Mouse (Mus musculus) forebrain, postnatal 0 days (tissue): ENCODE measurements around the gene Cstf2. TPM values are rescaled to one million over a fixed set of nuclear protein-coding genes. Genes with fewer than 3 reads are reported as not detected.

ENCODE experiments used
- ATAC-seq: fragments of 200-750 bp; cut with Nextera tagmentation; 2 replicates; pipeline ENCODE4 v1.8.0; 2017; ENCODE audit warnings: mild to moderate bottlenecking, moderate library complexity
- DNase-seq: peaks from one replicate; pipeline ENCODE4 v3.0.0-alpha.2; 2015
- H3K27ac ChIP-seq: fragments of 300-500 bp; sonication (generic); 2 replicates; pipeline ENCODE4 v1.5.1; 2014; ENCODE audit warnings: low read depth, mild to moderate bottlenecking, antibody characterized with exemption, low read length, moderate library complexity, mixed read lengths
- H3K27me3 ChIP-seq: fragments of 300-500 bp; sonication (generic); 2 replicates; pipeline ENCODE4 v1.6.1; 2014; ENCODE audit warnings: mild to moderate bottlenecking, low read length, mixed read lengths; ENCODE audit not compliant: insufficient read depth
- H3K36me3 ChIP-seq: fragments of 300-500 bp; sonication (generic); 2 replicates; pipeline ENCODE4 v1.6.1; 2014; ENCODE audit warnings: mild to moderate bottlenecking, moderate library complexity; ENCODE audit not compliant: insufficient read depth
- H3K4me1 ChIP-seq: fragments of 300-500 bp; sonication (generic); 2 replicates; pipeline ENCODE4 v1.6.1; 2014; ENCODE audit warnings: antibody characterized with exemption; ENCODE audit not compliant: insufficient read depth
- H3K4me2 ChIP-seq: fragments of 300-500 bp; sonication (generic); 2 replicates; pipeline ENCODE4 v1.6.1; 2014; ENCODE audit warnings: low read depth, mild to moderate bottlenecking, moderate library complexity
- H3K4me3 ChIP-seq: fragments of 300-500 bp; sonication (generic); 2 replicates; pipeline ENCODE4 v1.5.1; 2014; ENCODE audit warnings: low read depth, low read length, mixed read lengths
- H3K9ac ChIP-seq: fragments of 300-500 bp; sonication (generic); 2 replicates; pipeline ENCODE4 v1.6.1; 2014; ENCODE audit warnings: mild to moderate bottlenecking
- H3K9me3 ChIP-seq: fragments of 300-500 bp; sonication (generic); 2 replicates; pipeline ENCODE4 v1.6.1; 2016; ENCODE audit warnings: low read length
- CTCF ChIP-seq: sonication (generic); IDR thresholded peaks from 2 replicates; pipeline ENCODE4 v1.5.1; 2016; ENCODE audit warnings: antibody characterized with exemption, control low read depth, low read depth
- WGBS: fragments of 180-500 bp; shearing (Covaris S2); extraction: QIAGEN DNeasy Blood & Tissue Kit; methylation state at CpG from one replicate; pipeline ENCODE4 v1.1.7; 2014; 5-methylcytosine and 5-hydroxymethylcytosine counted together
- microRNA-seq, 2 experiments: library from miRNA; unstranded; fragments of <30 nt; microRNA quantifications; one replicate each; pipeline ENCODE4; 2016
- polyA plus RNA-seq: library from polyadenylated mRNA; unstranded; fragments of >200 nt; fragmentation: Nextera tagmentation; extraction: Ambion mirVana; gene quantifications from 2 replicates; pipeline ENCODE4 v1.2.1, GENCODE M21; 2015
- total RNA-seq: library from RNA; depleted of rRNA; stranded (reverse); fragments of >200 nt; gene quantifications from 2 replicates; pipeline ENCODE4 v1.2.3, GENCODE M21; 2014; rRNA removed

The Cstf2 gene
- total and polyA plus RNA-seq, 2 experiments from 2014 or later, result 38.3 to 79.4 TPM

GRCm38 (mm10) chrX:134085453-134085852 lies 26.5 kb downstream of the Cstf2 start:
- 29% methylated on average over 1 of the region's 1 CpGs for WGBS
- no peak for ATAC-seq
- no peak overlapping the region for H3K27ac ChIP-seq

GRCm38 (mm10) chrX:134102641-134103040 lies 43.7 kb downstream of the Cstf2 start:
- Histone ChIP-seq H3K9me3 (no peaks in the 10 kb centered on the region), H3K27me3 (no peaks in the 10 kb centered on the region), H3K36me3 (no peaks in the 10 kb centered on the region), H3K4me2 (no peak overlapping the region), H3K4me1 (no peaks in the 10 kb centered on the region), H3K4me3 (no peak overlapping the region), H3K27ac (no peak overlapping the region), H3K9ac (no peak overlapping the region)
- 78% methylated on average over 2 of the region's 2 CpGs for WGBS
- TF ChIP-seq CTCF, result no peak
- ATAC-seq, result no peak
- DNase-seq, result no peak

More at GRCm38 (mm10) chrX:134085453-134085852, 26.5 kb downstream of the Cstf2 start:
- H3K4me2 ChIP-seq, result no peak overlapping the region
- no peaks in the 10 kb centered on the region for H3K27me3 ChIP-seq
- no peaks in the 10 kb centered on the region for H3K9me3 ChIP-seq
- H3K4me1 ChIP-seq, result no peaks in the 10 kb centered on the region
- no peak overlapping the region for H3K4me3 ChIP-seq
- no peak overlapping the region for H3K9ac ChIP-seq
- no peaks in the 10 kb centered on the region for H3K36me3 ChIP-seq
- TF ChIP-seq CTCF, result no peak
- no peak for DNase-seq

- no peaks in the 10 kb centered on the region for H3K36me3 ChIP-seq
- H3K9ac ChIP-seq, result no peak overlapping the region
- H3K27me3 ChIP-seq, result no peaks in the 10 kb centered on the region
- no peak overlapping the region for H3K4me3 ChIP-seq
- H3K4me2 ChIP-seq, result no peak overlapping the region
- no peak for ATAC-seq
- no peaks in the 10 kb centered on the region for H3K4me1 ChIP-seq
- no peak overlapping the region for H3K27ac ChIP-seq
- WGBS, result 89% methylated on average over 3 of the region's 3 CpGs
- no peaks in the 10 kb centered on the region for H3K9me3 ChIP-seq
- no peak for TF ChIP-seq CTCF
- no peak for DNase-seq
Measured at GRCm38 (mm10) chrX:134111767-134112166, 52.8 kb downstream of the Cstf2 start.

GRCm38 (mm10) chrX:134116417-134116816 lies 57.4 kb downstream of the Cstf2 start:
- TF ChIP-seq CTCF, result no peak
- Histone ChIP-seq H3K4me1 (no peaks in the 10 kb centered on the region), H3K36me3 (no peaks in the 10 kb centered on the region), H3K9me3 (no peaks in the 10 kb centered on the region), H3K27ac (no peak overlapping the region), H3K4me2 (no peak overlapping the region), H3K4me3 (no peak overlapping the region), H3K9ac (no peak overlapping the region), H3K27me3 (no peaks in the 10 kb centered on the region)
- ATAC-seq (no peak), DNase-seq (no peak)
- WGBS, result 71% methylated on average over 3 of the region's 3 CpGs

- no peaks in the 10 kb centered on the region for H3K36me3 ChIP-seq
- H3K9me3 ChIP-seq, result no peaks in the 10 kb centered on the region
- ATAC-seq (no peak), DNase-seq (no peak)
- no peaks in the 10 kb centered on the region for H3K27me3 ChIP-seq
- no peak overlapping the region for H3K27ac ChIP-seq
- no peaks in the 10 kb centered on the region for H3K4me1 ChIP-seq
- H3K4me2 ChIP-seq, result no peak overlapping the region
- no peak overlapping the region for H3K9ac ChIP-seq
- WGBS, result 83% methylated on average over 3 of the region's 3 CpGs
- no peak overlapping the region for H3K4me3 ChIP-seq
- no peak for TF ChIP-seq CTCF
Measured at GRCm38 (mm10) chrX:134128549-134128948, 69.6 kb downstream of the Cstf2 start.

GRCm38 (mm10) chrX:134132295-134132694 lies 73.3 kb downstream of the Cstf2 start:
- WGBS, result 28% methylated on average over 5 of the region's 5 CpGs
- H3K27me3 ChIP-seq, result no peaks in the 10 kb centered on the region
- no peaks in the 10 kb centered on the region for H3K36me3 ChIP-seq
- H3K4me3 ChIP-seq, result no peak overlapping the region
- no peaks in the 10 kb centered on the region for H3K9me3 ChIP-seq
- H3K27ac ChIP-seq, result no peak overlapping the region
- TF ChIP-seq CTCF, result peak; percentile 67
- H3K4me1 ChIP-seq, result no peaks in the 10 kb centered on the region
- no peak overlapping the region for H3K9ac ChIP-seq
- H3K4me2 ChIP-seq, result no peak overlapping the region
- no peak for ATAC-seq
- DNase-seq, result peak; percentile 57

GRCm38 (mm10) chrX:134133821-134134220 lies 74.8 kb downstream of the Cstf2 start:
- no peak overlapping the region for H3K9ac ChIP-seq
- no peaks in the 10 kb centered on the region for H3K4me1 ChIP-seq
- no peak overlapping the region for H3K27ac ChIP-seq
- H3K4me3 ChIP-seq, result no peak overlapping the region
- TF ChIP-seq CTCF, result no peak
- 53% methylated on average over 3 of the region's 3 CpGs for WGBS
- H3K36me3 ChIP-seq, result no peaks in the 10 kb centered on the region
- DNase-seq, result no peak
- H3K4me2 ChIP-seq, result no peak overlapping the region
- H3K9me3 ChIP-seq, result no peaks in the 10 kb centered on the region
- ATAC-seq, result no peak
- H3K27me3 ChIP-seq, result no peaks in the 10 kb centered on the region

Small RNA genes within 50 kb of the gene (microRNA-seq; reads per million reads assigned to microRNA genes)
- gene Mir3112, result 0.39 to 0.61 reads per million in 2 experiments

Other genes with a start within 250 kb of the Cstf2 start
- gene Tnmd, start 208.2 kb upstream of the Cstf2 start, total RNA-seq, result 0.69 TPM in 1 of 2 replicates, not detected in the other
- gene Tnmd, start 208.2 kb upstream of the Cstf2 start, polyA plus RNA-seq, result 0.15 and 0.20 TPM in 2 replicates
- 168 and 177 TPM in 2 replicates for gene Tspan6, start 160.8 kb upstream of the Cstf2 start, total RNA-seq
- gene Tspan6, start 160.8 kb upstream of the Cstf2 start, polyA plus RNA-seq, result 248 and 263 TPM in 2 replicates
- gene Srpx2, start 150.8 kb upstream of the Cstf2 start, total RNA-seq, result 1.3 and 2.4 TPM in 2 replicates
- 1.3 and 1.4 TPM in 2 replicates for gene Srpx2, start 150.8 kb upstream of the Cstf2 start, polyA plus RNA-seq
- gene Sytl4, start 77.4 kb upstream of the Cstf2 start, total RNA-seq, result 0.86 and 1.1 TPM in 2 replicates
- gene Sytl4, start 77.4 kb upstream of the Cstf2 start, polyA plus RNA-seq, result 0.34 and 0.41 TPM in 2 replicates
- gene Xkrx, start 102.9 kb downstream of the Cstf2 start, total RNA-seq, result 0.10 and 0.15 TPM in 2 replicates
- 0.52 and 0.61 TPM in 2 replicates for gene Xkrx, start 102.9 kb downstream of the Cstf2 start, polyA plus RNA-seq
- gene Arl13a, start 128.3 kb downstream of the Cstf2 start, total RNA-seq, result not detected in 2 replicates
- gene Arl13a, start 128.3 kb downstream of the Cstf2 start, polyA plus RNA-seq, result not detected in 2 replicates
- gene Nox1, start 162.8 kb downstream of the Cstf2 start, total RNA-seq, result not detected in 2 replicates
- 0.10 TPM in 1 of 2 replicates, not detected in the other for gene Nox1, start 162.8 kb downstream of the Cstf2 start, polyA plus RNA-seq
- 5.5 and 5.6 TPM in 2 replicates for gene Trmt2b, start 217.8 kb downstream of the Cstf2 start, total RNA-seq
- gene Trmt2b, start 217.8 kb downstream of the Cstf2 start, polyA plus RNA-seq, result 3.1 and 3.3 TPM in 2 replicates
- 201 and 218 TPM in 2 replicates for gene Tmem35a, start 236.0 kb downstream of the Cstf2 start, total RNA-seq
- 111 and 133 TPM in 2 replicates for gene Tmem35a, start 236.0 kb downstream of the Cstf2 start, polyA plus RNA-seq
- gene Cenpi, start 248.9 kb downstream of the Cstf2 start, total RNA-seq, result 2.8 TPM in 2 replicates
- gene Cenpi, start 248.9 kb downstream of the Cstf2 start, polyA plus RNA-seq, result 3.2 and 3.5 TPM in 2 replicates